Mouse (Mus musculus): ENCODE data around the gene Irx4. TPM values are rescaled to one million over a fixed set of nuclear protein-coding genes. Genes with fewer than 3 reads are reported as not detected.

Gene Irx4
- polyA plus RNA-seq, 1 experiment from 2014 or later, result 0.80 TPM

- Histone ChIP-seq H3K36me3 (ENCODE audit: control insufficient read depth, insufficient read depth, low read length) (no peaks in the 10 kb centered on the region), H3K4me3 (ENCODE audit: low read depth, low read length) (no peak overlapping the region), H3K4me2 (ENCODE audit: low read depth, low read length) (no peak overlapping the region), H3K27me3 (ENCODE audit: control insufficient read depth, insufficient read depth, low read length) (no peaks in the 10 kb centered on the region), H3K4me1 (ENCODE audit: control insufficient read depth, insufficient read depth, low read length) (no peaks in the 10 kb centered on the region), H3K27ac (ENCODE audit: low read depth, low read length) (no peak overlapping the region), H3K9ac (replicated peaks; ENCODE audit: low read depth, low read length) (no peak overlapping the region), H3K9me3 (ENCODE audit: control insufficient read depth, low read length) (no peaks in the 10 kb centered on the region)
- WGBS, result 40% methylated on average over 8 of the region's 8 CpGs
- no peak for ATAC-seq (ENCODE audit: low read depth)
These were observed 45.3 kb downstream of the Irx4 start for GRCm38 (mm10) chr13:73305398-73306084.

GRCm38 (mm10) chr13:73306085-73306410, 45.8 kb downstream of the Irx4 start:
- Histone ChIP-seq H3K9me3 (ENCODE audit: control insufficient read depth, low read length) (no peaks in the 10 kb centered on the region), H3K4me2 (ENCODE audit: low read depth, low read length) (no peak overlapping the region), H3K27me3 (ENCODE audit: control insufficient read depth, insufficient read depth, low read length) (no peaks in the 10 kb centered on the region), H3K36me3 (ENCODE audit: control insufficient read depth, insufficient read depth, low read length) (no peaks in the 10 kb centered on the region), H3K4me3 (ENCODE audit: low read depth, low read length) (no peak overlapping the region), H3K4me1 (ENCODE audit: control insufficient read depth, insufficient read depth, low read length) (no peaks in the 10 kb centered on the region), H3K27ac (ENCODE audit: low read depth, low read length) (no peak overlapping the region), H3K9ac (replicated peaks; ENCODE audit: low read depth, low read length) (no peak overlapping the region)
- WGBS, result 49% methylated on average over 4 of the region's 4 CpGs
- no peak for ATAC-seq (ENCODE audit: low read depth)

DNA sequence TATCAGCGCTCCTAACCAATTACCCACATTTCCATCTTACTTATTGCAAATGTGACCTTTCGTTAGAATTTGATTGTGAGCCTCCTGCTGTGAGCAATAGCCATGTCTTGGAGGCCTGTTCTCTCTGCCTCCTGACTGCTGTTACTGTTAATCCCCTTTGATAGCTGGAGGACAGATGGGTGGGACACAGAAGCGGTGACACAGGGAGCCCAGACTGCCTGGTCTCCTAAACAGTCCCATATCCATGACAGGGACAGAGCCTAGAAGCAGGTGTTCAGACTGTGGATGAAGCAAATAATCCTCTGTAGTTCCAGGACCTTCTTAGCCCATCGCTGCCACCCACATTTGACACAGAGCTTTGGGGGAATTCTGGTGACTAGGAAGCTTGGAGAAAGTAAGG, 46.2 kb downstream of the Irx4 start:
- ATAC-seq (ENCODE audit: low read depth), result no peak
- Histone ChIP-seq H3K4me3 (ENCODE audit: low read depth, low read length) (no peak overlapping the region), H3K4me2 (ENCODE audit: low read depth, low read length) (no peak overlapping the region), H3K27ac (ENCODE audit: low read depth, low read length) (no peak overlapping the region), H3K36me3 (ENCODE audit: control insufficient read depth, insufficient read depth, low read length) (no peaks in the 10 kb centered on the region), H3K4me1 (ENCODE audit: control insufficient read depth, insufficient read depth, low read length) (no peaks in the 10 kb centered on the region), H3K9me3 (ENCODE audit: control insufficient read depth, low read length) (no peaks in the 10 kb centered on the region), H3K9ac (replicated peaks; ENCODE audit: low read depth, low read length) (no peak overlapping the region), H3K27me3 (ENCODE audit: control insufficient read depth, insufficient read depth, low read length) (no peaks in the 10 kb centered on the region)
- WGBS, result 67% methylated on average over 4 of the region's 4 CpGs

DNA sequence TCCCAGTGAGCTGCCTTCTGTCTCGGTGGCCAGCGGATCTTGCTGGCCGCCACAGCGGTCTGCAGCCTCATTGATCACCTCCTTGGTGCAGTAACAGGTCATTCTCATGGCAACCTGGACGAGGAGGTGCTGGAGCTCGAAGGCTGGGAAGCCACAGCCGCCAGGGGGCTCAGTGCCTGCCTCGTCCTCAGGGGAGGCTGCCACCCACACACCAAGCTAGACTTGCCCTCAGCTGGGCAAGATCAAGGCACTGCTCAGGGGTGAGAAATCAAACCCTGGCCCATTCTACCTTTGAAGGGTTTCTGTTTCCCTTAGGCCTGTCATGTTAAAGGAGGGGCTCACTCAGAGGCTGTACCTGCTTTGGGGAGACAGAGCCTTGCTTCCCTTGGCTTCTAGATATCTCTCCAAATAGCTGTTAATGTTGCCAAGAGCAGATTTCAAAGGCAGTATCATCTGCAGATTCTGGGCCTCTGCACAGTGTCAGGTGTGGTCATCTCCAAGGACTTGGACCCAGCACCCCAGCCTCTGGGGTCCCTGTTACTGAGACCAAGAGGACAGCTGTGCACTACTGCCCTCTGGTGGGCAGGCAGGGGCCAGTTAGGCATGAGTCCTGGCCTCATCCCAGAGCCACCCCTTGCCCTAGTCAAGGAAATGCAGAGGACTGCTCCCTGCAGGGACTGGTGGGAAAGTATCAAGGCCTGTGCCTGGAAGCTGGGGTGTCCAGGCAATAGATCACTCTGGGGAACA, 50.1 kb downstream of the Irx4 start:
- ATAC-seq (ENCODE audit: low read depth), result peak; percentile 66; the same call in 1 of the 2 replicates
- Histone ChIP-seq H3K36me3 (ENCODE audit: control insufficient read depth, insufficient read depth, low read length) (no peaks in the 10 kb centered on the region), H3K4me2 (ENCODE audit: low read depth, low read length) (no peak overlapping the region), H3K9me3 (ENCODE audit: control insufficient read depth, low read length) (no peaks in the 10 kb centered on the region), H3K27me3 (ENCODE audit: control insufficient read depth, insufficient read depth, low read length) (no peaks in the 10 kb centered on the region), H3K4me1 (ENCODE audit: control insufficient read depth, insufficient read depth, low read length) (no peaks in the 10 kb centered on the region), H3K9ac (replicated peaks; ENCODE audit: low read depth, low read length) (no peak overlapping the region), H3K27ac (ENCODE audit: low read depth, low read length) (no peak overlapping the region), H3K4me3 (ENCODE audit: low read depth, low read length) (no peak overlapping the region)
- WGBS, result 34% methylated on average over 8 of the region's 8 CpGs

Other genes starting within 250 kb of the Irx4 start
- gene Mrpl36, start 68.0 kb downstream of the Irx4 start, polyA plus RNA-seq (2014; fragmentation: Nextera tagmentation; extraction: Ambion mirVana), result 78.8 and 91.9 TPM in 2 replicates
- gene Ndufs6, start 68.1 kb downstream of the Irx4 start, polyA plus RNA-seq (2014; fragmentation: Nextera tagmentation; extraction: Ambion mirVana), result 390 and 416 TPM in 2 replicates
- gene Lpcat1, start 206.7 kb downstream of the Irx4 start, polyA plus RNA-seq (2014; fragmentation: Nextera tagmentation; extraction: Ambion mirVana), result 74.9 and 80.1 TPM in 2 replicates